Mouse (Mus musculus): ENCODE data around the gene Gpr18.

- no peak for TF ChIP-seq CTCF (IDR thresholded peaks at IDR 0.05; ENCODE audit: borderline replicate concordance, insufficient read depth, low read depth, low read length)
- TF ChIP-seq POLR2A (IDR thresholded peaks at IDR 0.05; ENCODE audit: borderline replicate concordance, insufficient read depth, low read length): no peak
Observed at GRCm38 (mm10) chr14:121906341-121906991, 9.1 kb downstream of the Gpr18 start.

All from cerebellum, adult 2 months (tissue).